Mouse (Mus musculus) heart, embryonic 16.5 days (tissue): ENCODE results near the gene Smad6. TPM values are rescaled to one million over a fixed set of nuclear protein-coding genes. Genes with fewer than 3 reads are reported as not detected.

Source experiments
- ATAC-seq: fragments of 200-750 bp; cut with Nextera tagmentation; replicated peaks from 2 replicates; pipeline ENCODE4 v1.8.0; 2017; ENCODE audit warnings: moderate number of reproducible peaks; ENCODE audit not compliant: insufficient read depth, low FRiP score; ENCODE audit errors: extremely low read depth
- H3K27ac ChIP-seq: fragments of 300-500 bp; sonication (generic); 2 replicates; pipeline ENCODE4 v1.5.1; 2014; ENCODE audit warnings: mild to moderate bottlenecking, low read length, control low read depth, moderate library complexity
- H3K27me3 ChIP-seq: fragments of 300-500 bp; sonication (generic); 2 replicates; pipeline ENCODE4 v1.6.1; 2014; ENCODE audit warnings: low read length, mixed read lengths; ENCODE audit not compliant: control insufficient read depth, insufficient read depth
- H3K36me3 ChIP-seq: fragments of 300-500 bp; sonication (generic); 2 replicates; pipeline ENCODE4 v1.6.1; 2014; ENCODE audit not compliant: control insufficient read depth, insufficient read depth
- H3K4me1 ChIP-seq: fragments of 300-500 bp; sonication (generic); 2 replicates; pipeline ENCODE4 v1.6.1; 2014; ENCODE audit warnings: low read length, mixed read lengths; ENCODE audit not compliant: control insufficient read depth, insufficient read depth
- H3K4me2 ChIP-seq: fragments of 300-500 bp; sonication (generic); 2 replicates; pipeline ENCODE4 v1.6.1; 2014; ENCODE audit warnings: low read depth, mild to moderate bottlenecking, control low read depth, low read length
- H3K4me3 ChIP-seq: fragments of 300-500 bp; sonication (generic); 2 replicates; pipeline ENCODE4 v1.5.1; 2014; ENCODE audit warnings: mild to moderate bottlenecking, control low read depth, low read length
- H3K9ac ChIP-seq: fragments of 300-500 bp; sonication (generic); 2 replicates; pipeline ENCODE4 v1.6.1; 2014; ENCODE audit warnings: low read length, control low read depth
- H3K9me3 ChIP-seq: fragments of 300-500 bp; sonication (generic); replicated peaks from 2 replicates; pipeline ENCODE4 v1.6.1; 2016; ENCODE audit warnings: low read length; ENCODE audit not compliant: control insufficient read depth
- WGBS: fragments of 180-500 bp; shearing (Covaris S2); extraction: QIAGEN DNeasy Blood & Tissue Kit; methylation state at CpG from one replicate; pipeline ENCODE4 v1.1.7; 2014; 5-methylcytosine and 5-hydroxymethylcytosine counted together
- polyA plus RNA-seq: library from polyadenylated mRNA; unstranded; fragments of >200 nt; fragmentation: Nextera tagmentation; extraction: Ambion mirVana; gene quantifications from 2 replicates; pipeline ENCODE4 v1.2.1, GENCODE M21; 2015

The Smad6 gene
- polyA plus RNA-seq, 1 experiment from 2014 or later = 12.8 TPM

- no peaks in the 10 kb centered on the region for H3K9me3 ChIP-seq
- no peak overlapping the region for H3K4me3 ChIP-seq
- peak overlapping the region; percentile 58 for H3K4me2 ChIP-seq
These were observed 61.7 kb downstream of the Smad6 start for GRCm38 (mm10) chr9:63959933-63960828.

GRCm38 (mm10) chr9:63959129-63959932 is 62.5 kb downstream of the Smad6 start:
- H3K4me1 ChIP-seq = peaks cover 71% of the 10 kb centered on the region
- peak overlapping the region; percentile 63 for H3K9ac ChIP-seq
- no peaks in the 10 kb centered on the region for H3K36me3 ChIP-seq
- H3K4me3 ChIP-seq = no peak overlapping the region
- peak overlapping the region; percentile 93 for H3K27ac ChIP-seq
- H3K9me3 ChIP-seq = no peaks in the 10 kb centered on the region
- ATAC-seq = peak; percentile 35; the same call in 1 of the 2 replicates
- WGBS = 40% methylated on average over 17 of the region's 17 CpGs
- no peaks in the 10 kb centered on the region for H3K27me3 ChIP-seq
- H3K4me2 ChIP-seq = peak overlapping the region; percentile 58

More at GRCm38 (mm10) chr9:63959933-63960828, 61.7 kb downstream of the Smad6 start:
- 11% methylated on average over 21 of the region's 21 CpGs for WGBS
- Histone ChIP-seq H3K9ac (peak overlapping the region; percentile 63), H3K36me3 (no peaks in the 10 kb centered on the region), H3K27me3 (no peaks in the 10 kb centered on the region), H3K27ac (peak overlapping the region; percentile 93), H3K4me1 (peaks cover 78% of the 10 kb centered on the region)
- peak; percentile 49; the same call in 1 of the 2 replicates for ATAC-seq

- ATAC-seq = peak; percentile 80
- H3K36me3 ChIP-seq = peaks cover 1% of the 10 kb centered on the region; the same call in 1 of the 2 replicates
- H3K4me1 ChIP-seq = peaks cover 62% of the 10 kb centered on the region
- H3K27ac ChIP-seq = peak overlapping the region; percentile 93
- H3K4me2 ChIP-seq = peak overlapping the region; percentile 58
- H3K9me3 ChIP-seq = no peaks in the 10 kb centered on the region
- WGBS = 18% methylated on average over 13 of the region's 15 CpGs
- H3K4me3 ChIP-seq = peak overlapping the region; percentile 22
- H3K27me3 ChIP-seq = no peaks in the 10 kb centered on the region
- peak overlapping the region; percentile 63 for H3K9ac ChIP-seq
These were observed 63.4 kb downstream of the Smad6 start for GRCm38 (mm10) chr9:63958337-63959030.

- peaks cover 56% of the 10 kb centered on the region for H3K4me1 ChIP-seq
- H3K9me3 ChIP-seq = no peaks in the 10 kb centered on the region
- peak overlapping the region; percentile 55 for H3K9ac ChIP-seq
- ATAC-seq = no peak
- H3K36me3 ChIP-seq = peaks cover 4% of the 10 kb centered on the region; the same call in 1 of the 2 replicates
- H3K4me3 ChIP-seq = peak overlapping the region; percentile 22; the same call in 1 of the 2 replicates
- 45% methylated on average over 11 of the region's 11 CpGs for WGBS
- H3K27ac ChIP-seq = peak overlapping the region; percentile 93
- H3K27me3 ChIP-seq = no peaks in the 10 kb centered on the region
- peak overlapping the region; percentile 58 for H3K4me2 ChIP-seq
These were observed 64.1 kb downstream of the Smad6 start for GRCm38 (mm10) chr9:63957647-63958185.

GRCm38 (mm10) chr9:63956052-63956451 is 65.8 kb downstream of the Smad6 start:
- H3K9me3 ChIP-seq = no peaks in the 10 kb centered on the region
- H3K4me1 ChIP-seq = peaks cover 60% of the 10 kb centered on the region
- H3K27me3 ChIP-seq = no peaks in the 10 kb centered on the region
- no peak overlapping the region for H3K4me3 ChIP-seq
- H3K4me2 ChIP-seq = no peak overlapping the region
- 30% methylated on average over 9 of the region's 9 CpGs for WGBS
- H3K9ac ChIP-seq = peak overlapping the region; percentile 9
- no peak overlapping the region for H3K27ac ChIP-seq
- H3K36me3 ChIP-seq = peaks cover 9% of the 10 kb centered on the region; the same call in 1 of the 2 replicates
- ATAC-seq = no peak

GRCm38 (mm10) chr9:63953691-63954090 is 68.2 kb downstream of the Smad6 start:
- H3K4me3 ChIP-seq = no peak overlapping the region
- peaks cover 9% of the 10 kb centered on the region; the same call in 1 of the 2 replicates for H3K36me3 ChIP-seq
- peaks cover 41% of the 10 kb centered on the region for H3K4me1 ChIP-seq
- ATAC-seq = no peak
- H3K9ac ChIP-seq = no peak overlapping the region
- no peak overlapping the region for H3K27ac ChIP-seq
- no peaks in the 10 kb centered on the region for H3K9me3 ChIP-seq
- H3K4me2 ChIP-seq = no peak overlapping the region
- WGBS = 74% methylated on average over 35 of the region's 35 CpGs
- no peaks in the 10 kb centered on the region for H3K27me3 ChIP-seq

- H3K4me3 ChIP-seq = no peak overlapping the region
- H3K27ac ChIP-seq = peak overlapping the region; percentile 18; the same call in 1 of the 2 replicates
- H3K4me1 ChIP-seq = peaks cover 32% of the 10 kb centered on the region
- no peak overlapping the region for H3K9ac ChIP-seq
- 56% methylated on average over 2 of the region's 2 CpGs for WGBS
- no peak for ATAC-seq
- H3K9me3 ChIP-seq = no peaks in the 10 kb centered on the region
- H3K36me3 ChIP-seq = peaks cover 9% of the 10 kb centered on the region; the same call in 1 of the 2 replicates
- no peaks in the 10 kb centered on the region for H3K27me3 ChIP-seq
- no peak overlapping the region for H3K4me2 ChIP-seq
These were observed 69.3 kb downstream of the Smad6 start for GRCm38 (mm10) chr9:63952591-63952990.

GRCm38 (mm10) chr9:63950357-63950756 is 71.5 kb downstream of the Smad6 start:
- Histone ChIP-seq H3K9ac (no peak overlapping the region), H3K36me3 (peaks cover 9% of the 10 kb centered on the region; the same call in 1 of the 2 replicates), H3K27me3 (no peaks in the 10 kb centered on the region), H3K4me3 (no peak overlapping the region), H3K9me3 (no peaks in the 10 kb centered on the region), H3K4me1 (peaks cover 14% of the 10 kb centered on the region), H3K4me2 (no peak overlapping the region), H3K27ac (no peak overlapping the region)
- no peak for ATAC-seq
- 24% methylated on average over 4 of the region's 4 CpGs for WGBS
